Mouse (Mus musculus) neural tube, embryonic 13.5 days (tissue): ENCODE data around the gene Exoc6b. TPM values are rescaled to one million over a fixed set of nuclear protein-coding genes. Genes with fewer than 3 reads are reported as not detected.
"Not testable (repeated sequence)": the region's sequence is repeated elsewhere in the genome, so short reads cannot be mapped to it uniquely, and the experiment has no call there.

ENCODE experiments used
- ATAC-seq: fragments of 200-750 bp; cut with Nextera tagmentation; 2 replicates; pipeline ENCODE4 v1.8.0; 2017; ENCODE audit warnings: low read depth, mild to moderate bottlenecking, moderate TSS enrichment, moderate library complexity
- H3K27ac ChIP-seq: fragments of 300-500 bp; sonication (generic); replicated peaks from 2 replicates; pipeline ENCODE4 v1.5.1; 2015; ENCODE audit warnings: moderate library complexity, mild to moderate bottlenecking, inconsistent platforms
- H3K27me3 ChIP-seq: fragments of 300-500 bp; sonication (generic); 2 replicates; pipeline ENCODE4 v1.6.1; 2015; ENCODE audit warnings: mild to moderate bottlenecking, inconsistent platforms
- H3K36me3 ChIP-seq: fragments of 300-500 bp; sonication (generic); 2 replicates; pipeline ENCODE4 v1.6.1; 2015; ENCODE audit warnings: mild to moderate bottlenecking, inconsistent platforms
- H3K4me1 ChIP-seq: fragments of 300-500 bp; sonication (generic); replicated peaks from 2 replicates; pipeline ENCODE4 v1.6.1; 2015; ENCODE audit warnings: inconsistent platforms
- H3K4me2 ChIP-seq: fragments of 300-500 bp; sonication (generic); 2 replicates; pipeline ENCODE4 v1.6.1; 2015; ENCODE audit warnings: inconsistent platforms, mild to moderate bottlenecking, moderate library complexity
- H3K4me3 ChIP-seq: fragments of 300-500 bp; sonication (generic); 2 replicates; pipeline ENCODE4 v1.5.1; 2015; ENCODE audit warnings: mild to moderate bottlenecking, inconsistent platforms
- H3K9ac ChIP-seq: fragments of 300-500 bp; sonication (generic); 2 replicates; pipeline ENCODE4 v1.6.1; 2015; ENCODE audit warnings: moderate library complexity, mild to moderate bottlenecking, inconsistent platforms
- H3K9me3 ChIP-seq: fragments of 300-500 bp; sonication (generic); 2 replicates; pipeline ENCODE4 v1.6.1; 2016; ENCODE audit warnings: inconsistent platforms
- WGBS: fragments of 180-500 bp; shearing (Covaris S2); methylation state at CpG from one replicate; pipeline ENCODE4 v1.1.7; 2015; 5-methylcytosine and 5-hydroxymethylcytosine counted together
- polyA plus RNA-seq: library from polyadenylated mRNA; unstranded; fragments of >200 nt; fragmentation: Nextera tagmentation; extraction: Ambion mirVana; gene quantifications from 2 replicates; pipeline ENCODE4 v1.2.1, GENCODE M21; 2015

Gene Exoc6b
- polyA plus RNA-seq, result 41.4 and 46.8 TPM in 2 replicates

- peaks cover 29% of the 10 kb centered on the region for H3K4me1 ChIP-seq
- H3K36me3 ChIP-seq, result no peaks in the 10 kb centered on the region
- no peaks in the 10 kb centered on the region for H3K27me3 ChIP-seq
- ATAC-seq, result peak; percentile 96
- peak within 1 kb of the TSS; percentile 75 for H3K4me2 ChIP-seq
- H3K4me3 ChIP-seq, result peak within 1 kb of the TSS; percentile 95
- under 1% methylated on average over 63 of the region's 63 CpGs for WGBS
- H3K9me3 ChIP-seq, result no peaks in the 10 kb centered on the region
- peak within 1 kb of the TSS; percentile 92 for H3K27ac ChIP-seq
- peak within 1 kb of the TSS; percentile 94 for H3K9ac ChIP-seq
These were observed at the start of gene Exoc6b for GRCm38 (mm10) chr6:85069023-85069985. Exoc6b (minus strand) TSS chr6:85069513.

- ATAC-seq, H3K9ac ChIP-seq, H3K27ac ChIP-seq, H3K9me3 ChIP-seq, H3K4me1 ChIP-seq, H3K4me2 ChIP-seq, H3K27me3 ChIP-seq, H3K4me3 ChIP-seq, H3K36me3 ChIP-seq: not testable (repeated sequence)
- WGBS, result 38% methylated on average over 10 of the region's 11 CpGs
These were observed 48.5 kb upstream of the Exoc6b start for GRCm38 (mm10) chr6:85117545-85118511.

- H3K4me1 ChIP-seq, result no peaks in the 10 kb centered on the region
- no peak overlapping the region for H3K4me2 ChIP-seq
- WGBS, result 85% methylated on average over 10 of the region's 10 CpGs
- no peak for ATAC-seq
- no peaks in the 10 kb centered on the region for H3K36me3 ChIP-seq
- H3K4me3 ChIP-seq, result no peak overlapping the region
- H3K27ac ChIP-seq, result no peak overlapping the region
- no peaks in the 10 kb centered on the region for H3K27me3 ChIP-seq
- peaks cover 2% of the 10 kb centered on the region; the same call in 1 of the 2 replicates for H3K9me3 ChIP-seq
- no peak overlapping the region for H3K9ac ChIP-seq
These were observed 35.8 kb upstream of the Exoc6b start for GRCm38 (mm10) chr6:85105033-85105615.

GRCm38 (mm10) chr6:85103321-85103720 is 34.0 kb upstream of the Exoc6b start:
- no peak for ATAC-seq
- no peaks in the 10 kb centered on the region for H3K4me1 ChIP-seq
- no peak overlapping the region for H3K9ac ChIP-seq
- WGBS, result 77% methylated on average over 3 of the region's 3 CpGs
- H3K4me3 ChIP-seq, result no peak overlapping the region
- H3K27me3 ChIP-seq, result no peaks in the 10 kb centered on the region
- no peaks in the 10 kb centered on the region for H3K36me3 ChIP-seq
- no peak overlapping the region for H3K4me2 ChIP-seq
- H3K9me3 ChIP-seq, result no peaks in the 10 kb centered on the region
- no peak overlapping the region for H3K27ac ChIP-seq

- Histone ChIP-seq H3K9ac (no peak overlapping the region), H3K36me3 (no peaks in the 10 kb centered on the region), H3K27me3 (no peaks in the 10 kb centered on the region), H3K9me3 (no peaks in the 10 kb centered on the region), H3K4me3 (no peak overlapping the region), H3K4me1 (no peaks in the 10 kb centered on the region), H3K4me2 (no peak overlapping the region), H3K27ac (no peak overlapping the region)
- 80% methylated on average over 2 of the region's 2 CpGs for WGBS
- no peak for ATAC-seq
These were observed 27.1 kb upstream of the Exoc6b start for GRCm38 (mm10) chr6:85096441-85096840.

GRCm38 (mm10) chr6:85087425-85087824 is 18.1 kb upstream of the Exoc6b start:
- ATAC-seq, result no peak
- no peaks in the 10 kb centered on the region for H3K27me3 ChIP-seq
- H3K4me1 ChIP-seq, result no peaks in the 10 kb centered on the region
- 82% methylated on average over 4 of the region's 4 CpGs for WGBS
- H3K4me3 ChIP-seq, result no peak overlapping the region
- no peaks in the 10 kb centered on the region for H3K36me3 ChIP-seq
- no peak overlapping the region for H3K27ac ChIP-seq
- no peaks in the 10 kb centered on the region for H3K9me3 ChIP-seq
- no peak overlapping the region for H3K4me2 ChIP-seq
- H3K9ac ChIP-seq, result no peak overlapping the region

- H3K4me1 ChIP-seq, result no peaks in the 10 kb centered on the region
- ATAC-seq, result no peak
- H3K4me3 ChIP-seq, result no peak overlapping the region
- WGBS, result 71% methylated on average over 3 of the region's 3 CpGs
- no peak overlapping the region for H3K27ac ChIP-seq
- no peaks in the 10 kb centered on the region for H3K27me3 ChIP-seq
- no peak overlapping the region for H3K4me2 ChIP-seq
- H3K36me3 ChIP-seq, result no peaks in the 10 kb centered on the region
- no peaks in the 10 kb centered on the region for H3K9me3 ChIP-seq
- H3K9ac ChIP-seq, result no peak overlapping the region
These were observed 17.3 kb upstream of the Exoc6b start for GRCm38 (mm10) chr6:85086645-85087044.

GRCm38 (mm10) chr6:85076179-85076720 is 6.9 kb upstream of the Exoc6b start:
- not testable (repeated sequence) for H3K27me3 ChIP-seq, H3K9ac ChIP-seq, H3K36me3 ChIP-seq, H3K9me3 ChIP-seq, H3K4me3 ChIP-seq, H3K27ac ChIP-seq, ATAC-seq, H3K4me1 ChIP-seq, H3K4me2 ChIP-seq
- 87% methylated on average over 29 of the region's 29 CpGs for WGBS

GRCm38 (mm10) chr6:85074996-85075395 is 5.7 kb upstream of the Exoc6b start:
- Histone ChIP-seq H3K4me2 (no peak overlapping the region), H3K27ac (no peak overlapping the region), H3K4me3 (no peak overlapping the region), H3K9ac (no peak overlapping the region), H3K36me3 (no peaks in the 10 kb centered on the region), H3K9me3 (no peaks in the 10 kb centered on the region), H3K27me3 (no peaks in the 10 kb centered on the region), H3K4me1 (no peaks in the 10 kb centered on the region)
- no peak for ATAC-seq
- WGBS, result 20% methylated on average over 2 of the region's 2 CpGs

- H3K27me3 ChIP-seq, result no peaks in the 10 kb centered on the region
- H3K36me3 ChIP-seq, result no peaks in the 10 kb centered on the region
- H3K4me2 ChIP-seq, result peak overlapping the region; percentile 75
- H3K4me3 ChIP-seq, result peak overlapping the region; percentile 95
- no peaks in the 10 kb centered on the region for H3K9me3 ChIP-seq
- ATAC-seq, result peak; percentile 55
- peaks cover 29% of the 10 kb centered on the region for H3K4me1 ChIP-seq
- WGBS, result 4% methylated on average over 17 of the region's 17 CpGs
- H3K27ac ChIP-seq, result peak overlapping the region; percentile 92
- peak overlapping the region; percentile 94 for H3K9ac ChIP-seq
These were observed 841 bp downstream of the Exoc6b start for GRCm38 (mm10) chr6:85068322-85069022.

GRCm38 (mm10) chr6:85057641-85058040 is 11.7 kb downstream of the Exoc6b start:
- 86% methylated on average over 1 of the region's 1 CpGs for WGBS
- H3K36me3 ChIP-seq, result no peaks in the 10 kb centered on the region
- no peak overlapping the region for H3K27ac ChIP-seq
- H3K9ac ChIP-seq, result no peak overlapping the region
- no peaks in the 10 kb centered on the region for H3K4me1 ChIP-seq
- H3K4me2 ChIP-seq, result no peak overlapping the region
- H3K9me3 ChIP-seq, result no peaks in the 10 kb centered on the region
- ATAC-seq, result no peak
- H3K4me3 ChIP-seq, result no peak overlapping the region
- no peaks in the 10 kb centered on the region for H3K27me3 ChIP-seq
